Mouse (Mus musculus) stomach, embryonic 15.5 days (tissue): Measurements from ENCODE around the gene Nadsyn1. TPM values are rescaled to one million over a fixed set of nuclear protein-coding genes. Genes with fewer than 3 reads are reported as not detected.
A peak's percentile ranks its signal among the peaks of the same experiment; 100 is the strongest.

Source experiments
- ATAC-seq: fragments of 200-750 bp; cut with Nextera tagmentation; 2 replicates; pipeline ENCODE4 v1.8.0; 2017; ENCODE audit warnings: low read depth, moderate number of reproducible peaks, moderate TSS enrichment; ENCODE audit not compliant: insufficient read depth, low FRiP score
- H3K27ac ChIP-seq: fragments of 300-500 bp; sonication (generic); 2 replicates; pipeline ENCODE4 v1.5.1; 2015; ENCODE audit warnings: mild to moderate bottlenecking, inconsistent platforms
- H3K27me3 ChIP-seq: fragments of 300-500 bp; sonication (generic); replicated peaks from 2 replicates; pipeline ENCODE4 v1.6.1; 2015; ENCODE audit warnings: inconsistent platforms
- H3K36me3 ChIP-seq: fragments of 300-500 bp; sonication (generic); 2 replicates; pipeline ENCODE4 v1.6.1; 2015; ENCODE audit warnings: inconsistent platforms
- H3K4me1 ChIP-seq: fragments of 300-500 bp; sonication (generic); 2 replicates; pipeline ENCODE4 v1.6.1; 2015; ENCODE audit warnings: inconsistent platforms
- H3K4me2 ChIP-seq: fragments of 300-500 bp; sonication (generic); 2 replicates; pipeline ENCODE4 v1.6.1; 2015; ENCODE audit warnings: mild to moderate bottlenecking, inconsistent platforms
- H3K4me3 ChIP-seq: fragments of 300-500 bp; sonication (generic); replicated peaks from 2 replicates; pipeline ENCODE4 v1.5.1; 2015; ENCODE audit warnings: inconsistent platforms
- H3K9ac ChIP-seq: fragments of 300-500 bp; sonication (generic); 2 replicates; pipeline ENCODE4 v1.6.1; 2015; ENCODE audit warnings: inconsistent platforms
- H3K9me3 ChIP-seq: fragments of 300-500 bp; sonication (generic); 2 replicates; pipeline ENCODE4 v1.6.1; 2016; ENCODE audit warnings: inconsistent platforms
- WGBS: fragments of 180-500 bp; shearing (Covaris S2); methylation state at CpG from one replicate; pipeline ENCODE4 v1.1.7; 2015; 5-methylcytosine and 5-hydroxymethylcytosine counted together
- microRNA-seq: library from miRNA; unstranded; fragments of <30 nt; microRNA quantifications from one replicate; pipeline ENCODE4, GENCODE M21; 2016
- polyA plus RNA-seq: library from polyadenylated mRNA; unstranded; fragments of >200 nt; fragmentation: Nextera tagmentation; extraction: Ambion mirVana; gene quantifications from 2 replicates; pipeline ENCODE4 v1.2.1, GENCODE M21; 2015

Gene Nadsyn1
- polyA plus RNA-seq, 1 experiment from 2014 or later: 12.3 TPM

- H3K9ac ChIP-seq: no peak overlapping the region
- no peak for ATAC-seq
- H3K4me3 ChIP-seq: no peak overlapping the region
- no peaks in the 10 kb centered on the region for H3K36me3 ChIP-seq
- no peak overlapping the region for H3K4me2 ChIP-seq
- 63% methylated on average over 1 of the region's 1 CpGs for WGBS
- H3K27me3 ChIP-seq: no peaks in the 10 kb centered on the region
- H3K27ac ChIP-seq: no peak overlapping the region
- peaks cover 5% of the 10 kb centered on the region; the same call in 1 of the 2 replicates for H3K4me1 ChIP-seq
- no peaks in the 10 kb centered on the region for H3K9me3 ChIP-seq
Measured at GRCm38 (mm10) chr7:143751380-143751779, 71.3 kb downstream of the Nadsyn1 start.

DNA sequence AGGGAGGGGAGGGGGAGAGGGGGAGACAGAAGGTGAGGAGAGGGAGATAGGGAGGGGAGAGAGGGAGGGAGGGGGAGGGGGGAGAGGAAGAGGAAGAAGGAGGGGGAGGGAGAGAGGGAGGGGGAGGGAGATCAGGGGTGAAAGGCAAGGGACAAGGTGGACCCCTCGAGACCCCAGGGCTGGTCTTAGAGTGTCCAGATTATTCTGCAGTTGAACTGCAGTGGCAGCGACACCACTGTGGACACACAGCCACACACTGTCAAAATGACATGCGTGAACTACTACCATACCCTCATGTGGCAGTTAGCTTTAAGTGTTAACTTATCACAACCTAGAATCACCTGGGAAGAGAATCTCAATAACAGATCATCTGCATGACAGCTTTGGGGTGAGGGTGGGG is 73.6 kb downstream of the Nadsyn1 start:
- H3K9ac ChIP-seq: no peak overlapping the region
- H3K4me1 ChIP-seq: peaks cover 11% of the 10 kb centered on the region
- H3K4me2 ChIP-seq: no peak overlapping the region
- no peak overlapping the region for H3K27ac ChIP-seq
- ATAC-seq: no peak
- WGBS: 58% methylated on average over 3 of the region's 3 CpGs
- no peaks in the 10 kb centered on the region for H3K36me3 ChIP-seq
- H3K9me3 ChIP-seq: no peaks in the 10 kb centered on the region
- H3K27me3 ChIP-seq: no peaks in the 10 kb centered on the region
- no peak overlapping the region for H3K4me3 ChIP-seq

- ATAC-seq: peak; percentile 71; the same call in 1 of the 2 replicates
- Histone ChIP-seq H3K9ac (0 out of 2 replicates have a peak overlapping the region, but pooled peaks have one; percentile 19), H3K36me3 (no peaks in the 10 kb centered on the region)
Measured at GRCm38 (mm10) chr7:143748041-143748868, 74.4 kb downstream of the Nadsyn1 start.

More at GRCm38 (mm10) chr7:143748041-143748868, 74.4 kb downstream of the Nadsyn1 start:
- peak overlapping the region; percentile 49 for H3K4me2 ChIP-seq
- WGBS: 3% methylated on average over 16 of the region's 16 CpGs
- H3K9me3 ChIP-seq: no peaks in the 10 kb centered on the region
- peaks cover 11% of the 10 kb centered on the region for H3K4me1 ChIP-seq
- H3K4me3 ChIP-seq: no peak overlapping the region
- H3K27me3 ChIP-seq: no peaks in the 10 kb centered on the region
- H3K27ac ChIP-seq: no peak overlapping the region

Small RNAs within 50 kb of the gene (microRNA-seq; reads per million reads assigned to microRNA genes)
- not detected for gene Gm22064

Other genes starting within 250 kb of the Nadsyn1 start
- gene Cars, start 222.8 kb downstream of the Nadsyn1 start, polyA plus RNA-seq: 67.5 and 73.2 TPM in 2 replicates
- 0.32 and 0.48 TPM in 2 replicates for gene Tnfrsf26, start 194.1 kb downstream of the Nadsyn1 start, polyA plus RNA-seq
- 5.7 and 6.8 TPM in 2 replicates for gene Tnfrsf22, start 173.2 kb downstream of the Nadsyn1 start, polyA plus RNA-seq
- gene Tnfrsf23, start 137.0 kb downstream of the Nadsyn1 start, polyA plus RNA-seq: 1.9 and 3.4 TPM in 2 replicates
- 34.4 and 36.5 TPM in 2 replicates for gene Osbpl5, start 65.9 kb downstream of the Nadsyn1 start, polyA plus RNA-seq
- gene Mrgprg, start 55.9 kb downstream of the Nadsyn1 start, polyA plus RNA-seq: not detected in 2 replicates
- 0.90 and 1.6 TPM in 2 replicates for gene Mrgpre, start 38.3 kb downstream of the Nadsyn1 start, polyA plus RNA-seq
- 49.9 and 51.1 TPM in 2 replicates for gene Dhcr7, start 296 bp upstream of the Nadsyn1 start, polyA plus RNA-seq
- gene Gm498, start 44.0 kb upstream of the Nadsyn1 start, polyA plus RNA-seq: not detected in 2 replicates
- gene Shank2, start 179.1 kb upstream of the Nadsyn1 start, polyA plus RNA-seq: 2.1 and 2.3 TPM in 2 replicates